Mouse (Mus musculus): ENCODE data around the gene Gm21310. TPM values are rescaled to one million over a fixed set of nuclear protein-coding genes. Genes with fewer than 3 reads are reported as not detected.
"Not testable (repeated sequence)": the region's sequence is repeated elsewhere in the genome, so short reads cannot be mapped to it uniquely, and the experiment has no call there.

Gene Gm21310
- not detected in 2 replicates for total RNA-seq (2021)
- long read RNA-seq, experiment 1: 0 reads
- long read RNA-seq, experiment 2: 0 reads

DNA sequence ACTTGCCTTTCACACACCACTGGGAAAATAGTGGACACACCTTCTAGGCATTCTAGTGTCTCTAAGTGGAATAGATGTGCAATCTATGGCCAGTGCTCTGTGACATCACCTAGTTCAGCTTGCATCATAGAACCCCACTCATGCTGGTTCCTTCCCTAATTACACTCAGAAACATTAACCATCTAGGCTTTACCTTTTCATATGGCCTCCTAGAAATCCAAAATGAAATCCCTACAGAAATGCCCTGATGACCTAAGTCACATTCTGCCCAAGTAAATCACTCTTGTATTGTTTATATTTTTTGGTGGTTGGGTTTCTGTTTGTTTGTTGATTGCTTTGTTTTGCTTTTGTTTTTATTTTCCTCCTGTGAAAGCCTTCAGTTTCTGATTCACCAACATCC lies at the start of gene Gm21310:
Gene Gm21310, minus strand, starts transcription at position 101 of the 400 bp plus-strand sequence.
- not testable (repeated sequence) for DNase-seq

Other genes with a start within 250 kb of the Gm21310 start
- gene Gm20834, start 177.4 kb upstream of the Gm21310 start, total RNA-seq (2021): not detected in 2 replicates

Data from adrenal gland, postnatal 14 days (tissue).